Mouse (Mus musculus) effector memory CD4-positive, alpha-beta T cell, adult 7 months (primary cell): ENCODE data around the gene Zbtb48. TPM values are rescaled to one million over a fixed set of nuclear protein-coding genes. Genes with fewer than 3 reads are reported as not detected.

Experiments used
- polyA plus RNA-seq: library from polyadenylated mRNA; unstranded; fragments of 100-300 nt; shearing (Covaris generic); gene quantifications from one replicate; pipeline ENCODE4 v1.2.1, GENCODE M21; 2017

The Zbtb48 gene
- polyA plus RNA-seq, result 21.7 TPM

GRCm38 (mm10) chr4:152027524-152027923, at the start of gene Zbtb48:
Zbtb48 (minus strand) TSS chr4:152027671.

DNA sequence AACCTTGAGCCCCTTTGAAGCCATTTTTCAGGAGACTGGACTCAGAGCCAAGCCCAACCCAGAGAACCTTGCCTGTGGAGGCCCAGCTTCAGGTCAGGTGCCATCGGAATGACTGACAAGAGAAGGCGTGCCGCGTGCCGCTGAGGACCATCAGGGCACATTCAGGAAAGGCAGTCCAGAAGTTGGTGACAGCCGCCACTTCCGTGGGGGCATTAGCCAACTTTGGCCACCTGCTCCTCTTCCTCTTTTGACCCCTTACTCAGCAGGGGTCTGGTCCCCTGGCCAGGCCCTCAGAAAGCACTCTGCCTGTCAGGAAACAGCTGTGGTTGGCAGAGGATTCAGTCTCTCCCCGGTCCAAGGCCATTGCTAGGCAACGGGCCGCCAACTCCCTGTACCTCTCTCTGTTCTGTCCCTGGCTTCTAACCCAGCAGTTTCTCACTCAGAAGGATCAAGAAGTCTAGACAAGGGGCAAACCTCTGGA, 44.7 kb upstream of the Zbtb48 start, which contains the start of gene Plekhg5:
Gene Plekhg5, plus strand, starts transcription at position 378 of the 481 bp plus-strand sequence.

DNA sequence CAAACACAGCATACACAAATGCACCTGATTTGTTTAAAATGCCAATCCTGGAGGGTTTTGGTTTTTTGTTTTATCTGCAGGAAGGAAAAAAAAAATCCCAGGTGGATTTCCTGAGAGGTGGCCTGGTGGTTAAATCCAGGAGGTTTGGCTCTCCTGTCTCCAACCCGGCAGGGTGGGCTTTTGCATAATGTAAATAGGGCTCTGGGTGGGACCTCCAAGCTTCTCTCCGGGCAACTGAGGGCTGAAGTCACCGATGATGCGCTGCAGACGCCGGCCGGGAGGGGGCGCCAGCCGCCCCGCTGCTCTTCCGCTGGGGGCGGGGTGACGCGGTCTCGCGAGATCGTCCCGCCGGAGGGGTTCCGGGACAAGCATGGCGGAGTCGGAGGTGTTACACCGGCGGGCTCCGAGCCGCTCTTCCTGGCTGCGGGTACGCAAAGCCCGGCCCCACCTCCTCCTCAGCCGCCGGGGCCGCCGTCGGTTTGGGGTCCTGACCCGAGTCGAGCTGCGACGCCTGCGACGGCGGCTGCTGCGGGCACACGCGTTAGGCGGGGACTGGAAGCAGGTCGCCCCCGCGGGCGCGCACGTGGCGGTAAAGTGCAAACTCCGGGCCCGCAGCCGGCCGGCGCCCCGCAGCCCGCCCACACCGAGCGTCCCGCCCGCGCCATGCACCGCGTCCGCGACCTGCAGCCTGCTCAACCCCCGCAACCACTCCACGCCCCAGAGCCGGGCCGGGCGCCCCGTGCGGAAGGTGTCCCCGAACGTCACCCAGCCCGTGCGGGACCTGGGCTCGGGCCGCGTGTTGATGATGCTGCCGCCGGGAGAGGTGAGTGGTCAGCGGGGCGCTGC, 11.7 kb upstream of the Zbtb48 start, which contains the start of gene Nol9:
Gene Nol9, plus strand, starts transcription at position 337 of the 846 bp plus-strand sequence.

DNA sequence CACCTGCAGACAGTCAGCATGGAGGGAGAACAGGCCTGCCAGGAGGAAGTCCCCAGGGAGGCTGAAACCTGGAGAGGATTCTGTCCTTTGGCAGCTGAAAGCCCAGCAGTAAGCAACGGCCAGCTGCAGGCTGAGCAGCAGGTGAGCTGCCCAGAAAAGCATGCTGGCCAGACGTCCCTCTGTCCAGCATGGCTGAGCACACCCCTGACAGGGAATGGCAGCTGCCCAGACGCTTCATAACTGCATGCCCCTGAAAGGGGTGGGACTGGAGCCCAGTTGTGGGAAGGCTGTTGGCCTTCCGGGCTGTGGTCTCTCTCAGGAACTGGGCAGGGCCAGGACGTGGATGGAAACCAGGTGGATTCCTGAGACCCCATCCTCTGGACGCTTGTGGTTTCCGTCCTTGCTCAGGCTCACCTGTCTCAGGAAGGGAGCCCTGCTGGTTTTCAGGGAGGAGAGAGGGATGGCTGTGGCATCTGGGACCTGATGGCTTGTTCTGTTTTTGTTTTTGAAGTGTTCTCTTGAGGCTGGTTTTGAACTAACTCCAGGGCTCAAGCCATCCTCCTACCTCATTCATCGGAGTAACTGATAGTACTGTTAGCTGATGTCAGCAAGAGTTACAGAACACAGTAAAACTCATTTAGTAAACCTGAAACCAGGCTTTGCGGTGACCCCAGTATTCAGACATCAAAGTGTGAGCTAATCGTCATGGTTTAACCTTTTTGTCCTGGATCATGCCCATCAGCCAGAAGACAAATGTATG, 10.9 kb upstream of the Zbtb48 start, which contains the start of gene Tas1r1:
Gene Tas1r1, minus strand, starts transcription at position 344 of the 760 bp plus-strand sequence.

DNA sequence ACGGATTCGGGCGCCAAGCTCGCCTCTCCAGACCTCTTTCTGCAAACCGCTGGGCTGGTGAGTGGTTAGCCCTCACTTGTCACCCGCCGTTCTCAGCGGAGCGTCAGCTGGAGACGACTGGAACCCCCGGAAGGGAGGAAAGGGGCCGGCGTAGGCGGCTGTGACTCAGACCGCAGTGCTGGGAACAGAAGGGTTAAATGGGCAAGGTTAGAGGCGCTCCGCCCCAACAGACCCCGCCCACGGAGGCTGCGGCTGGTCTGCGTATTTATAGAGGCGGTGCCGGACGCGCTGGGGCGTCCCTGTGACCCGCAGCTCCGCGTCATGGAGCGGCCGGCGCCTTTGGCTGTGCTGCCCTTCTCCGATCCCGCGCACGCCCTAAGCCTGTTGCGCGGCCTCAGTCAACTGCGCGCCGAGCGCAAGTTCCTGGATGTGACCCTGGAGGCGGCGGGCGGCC, 18.8 kb downstream of the Zbtb48 start, which contains the start of gene Klhl21:
Gene Klhl21, plus strand, starts transcription at position 182 of the 454 bp plus-strand sequence.

DNA sequence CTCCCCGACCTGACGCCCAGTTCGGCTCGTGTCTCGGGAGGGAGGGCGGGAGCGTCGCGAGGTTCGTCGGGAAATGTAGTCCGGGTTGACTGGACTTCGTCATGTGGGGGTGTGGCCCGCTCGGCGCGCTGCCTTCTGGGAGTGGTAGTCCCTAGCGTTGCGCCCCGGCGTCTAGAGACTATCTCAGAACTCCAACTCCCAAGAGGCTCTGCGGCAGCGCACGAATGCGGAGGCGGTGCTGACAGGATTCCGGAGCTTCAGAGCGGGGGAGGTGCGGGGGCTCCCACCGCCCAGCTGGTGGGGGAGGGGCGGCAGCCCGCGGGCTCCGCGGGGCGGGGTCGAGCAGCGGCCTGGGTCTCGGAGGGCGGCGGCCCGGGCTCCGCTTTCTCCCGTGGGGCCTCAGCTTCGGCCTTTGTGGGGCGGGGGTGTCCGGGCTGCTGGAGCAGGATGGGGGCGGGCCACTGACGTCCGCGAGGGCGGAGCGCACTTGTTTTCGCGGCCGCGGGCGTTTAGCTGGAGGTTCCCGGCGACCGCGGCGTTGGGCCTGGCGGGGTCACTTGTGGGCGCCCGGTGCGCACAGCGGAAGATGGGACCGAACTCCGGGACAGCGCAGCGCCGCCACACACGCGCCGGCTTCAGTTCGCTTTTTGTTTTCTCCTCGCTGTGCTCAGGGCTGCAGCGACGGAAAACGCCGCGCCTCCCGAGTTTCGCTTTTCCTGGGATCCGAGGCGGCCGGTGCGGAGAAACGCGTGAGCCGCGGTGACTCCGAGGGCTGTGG, 31.1 kb downstream of the Zbtb48 start, which contains the start of gene Phf13:
Gene Phf13, minus strand, starts transcription at position 86 of the 778 bp plus-strand sequence.

DNA sequence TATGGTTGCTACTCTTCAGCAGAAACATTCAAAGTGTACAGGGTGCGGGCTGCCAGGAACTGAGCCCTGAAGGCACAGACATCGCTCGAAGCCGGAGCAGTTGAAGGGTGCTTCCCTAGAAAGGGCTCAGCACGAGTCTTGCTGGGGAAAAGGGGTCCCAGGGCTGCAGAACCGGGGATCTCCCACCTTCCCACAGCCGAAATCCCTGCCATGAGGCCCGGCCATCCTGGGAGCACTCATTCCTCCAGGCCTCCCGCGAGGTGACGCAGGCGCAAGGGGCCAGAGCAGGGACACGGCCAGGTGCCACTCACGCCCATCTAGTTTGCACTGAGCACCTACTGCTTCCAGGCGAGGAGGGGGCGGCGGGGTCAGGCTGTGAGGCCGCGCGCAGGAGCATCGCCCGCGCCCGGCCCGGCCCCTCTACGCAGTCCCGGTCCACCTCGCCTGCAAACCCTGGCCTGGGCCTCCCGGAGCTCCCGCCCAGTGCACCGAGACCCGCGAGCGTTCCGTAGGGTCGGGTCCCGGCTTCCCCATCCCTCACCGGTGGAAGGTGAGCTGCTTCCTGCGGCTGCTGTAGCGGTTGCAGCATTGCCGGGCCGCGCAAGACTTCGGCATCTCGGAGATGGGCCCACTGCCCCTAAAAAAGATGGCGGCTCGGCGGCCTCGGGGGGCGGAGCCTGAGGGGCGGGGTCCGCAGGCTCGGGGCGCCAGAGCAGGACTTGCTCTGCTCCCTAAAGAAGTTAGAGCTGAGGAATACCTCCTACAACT, 38.9 kb downstream of the Zbtb48 start, which contains the start of gene Thap3:
Gene Thap3, minus strand, starts transcription at position 656 of the 768 bp plus-strand sequence.

Other genes with a start within 250 kb of the Zbtb48 start
- gene Camta1, start 165.8 kb downstream of the Zbtb48 start, polyA plus RNA-seq, result 44.3 TPM
- 41.6 TPM for gene Dnajc11, start 94.0 kb downstream of the Zbtb48 start, polyA plus RNA-seq
- gene Thap3, start 38.7 kb downstream of the Zbtb48 start, polyA plus RNA-seq, result 84.0 TPM
- gene Phf13, start 31.4 kb downstream of the Zbtb48 start, polyA plus RNA-seq, result 73.5 TPM
- 39.7 TPM for gene Klhl21, start 18.9 kb downstream of the Zbtb48 start, polyA plus RNA-seq
- 0.22 TPM for gene Tas1r1, start 10.9 kb upstream of the Zbtb48 start, polyA plus RNA-seq
- 43.0 TPM for gene Nol9, start 11.7 kb upstream of the Zbtb48 start, polyA plus RNA-seq
- 4.8 TPM for gene Plekhg5, start 44.8 kb upstream of the Zbtb48 start, polyA plus RNA-seq
- gene Tnfrsf25, start 88.3 kb upstream of the Zbtb48 start, polyA plus RNA-seq, result 252 TPM
- 39.6 TPM for gene Espn, start 124.7 kb upstream of the Zbtb48 start, polyA plus RNA-seq
- gene Hes2, start 131.2 kb upstream of the Zbtb48 start, polyA plus RNA-seq, result 0.15 TPM
- gene Acot7, start 150.5 kb upstream of the Zbtb48 start, polyA plus RNA-seq, result 105 TPM
- gene Gpr153, start 246.6 kb upstream of the Zbtb48 start, polyA plus RNA-seq, result not detected